Mouse (Mus musculus): Measurements from ENCODE around the gene 4930432M17Rik. TPM values are rescaled to one million over a fixed set of nuclear protein-coding genes. Genes with fewer than 3 reads are reported as not detected.

The 4930432M17Rik gene
- polyA plus RNA-seq, 1 experiment from 2014 or later = not detected

DNA sequence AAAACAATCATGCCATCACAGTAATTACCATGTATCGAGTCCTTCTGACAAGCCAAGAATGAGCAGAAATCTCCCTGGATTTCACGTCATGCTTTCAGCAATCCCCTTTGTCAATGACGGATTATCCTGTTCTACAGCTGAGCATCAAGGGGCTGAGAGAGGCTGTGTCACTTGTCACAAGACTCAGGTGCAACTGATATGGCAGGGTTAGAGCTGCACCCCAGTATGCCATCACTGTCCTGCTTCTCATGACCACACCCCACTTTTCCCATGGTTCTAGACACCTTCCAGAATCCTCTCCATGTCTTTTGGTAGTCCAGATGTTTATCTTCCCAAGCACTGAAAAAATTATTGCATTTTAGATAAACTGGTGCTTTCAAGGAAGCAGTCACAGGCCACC, 8.9 kb downstream of the 4930432M17Rik start:
- no peak for ATAC-seq
- Histone ChIP-seq H3K27me3 (replicated peaks) (peaks cover 4% of the 10 kb centered on the region; the same call in 1 of the 2 replicates), H3K9ac (no peak overlapping the region), H3K9me3 (replicated peaks) (no peaks in the 10 kb centered on the region), H3K36me3 (no peaks in the 10 kb centered on the region), H3K4me2 (no peak overlapping the region), H3K4me1 (no peaks in the 10 kb centered on the region), H3K4me3 (no peak overlapping the region), H3K27ac (no peak overlapping the region)
- 63% methylated on average over 3 of the region's 3 CpGs for WGBS (ENCODE audit: insufficient replicate concordance)

DNA sequence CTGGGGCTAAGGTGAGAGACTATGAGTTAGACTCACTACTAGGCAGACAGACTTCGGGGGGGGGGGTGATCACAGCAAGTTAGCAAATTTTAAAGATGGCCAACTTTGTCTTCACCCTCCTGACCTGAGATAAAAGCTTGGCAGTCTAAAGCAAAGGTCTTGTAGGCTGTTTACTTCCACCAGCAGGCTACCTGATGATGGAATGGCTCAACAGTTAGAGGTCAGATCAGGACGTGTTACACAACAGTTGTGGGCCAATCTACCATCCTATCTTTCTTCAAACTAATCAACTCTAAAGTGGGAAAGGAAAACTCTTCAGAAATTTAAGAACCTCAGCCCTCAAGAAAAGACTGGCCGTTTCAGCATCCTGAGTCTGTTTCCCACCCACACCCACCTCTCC, 9.6 kb downstream of the 4930432M17Rik start:
- H3K9me3 ChIP-seq (replicated peaks) = no peaks in the 10 kb centered on the region
- H3K4me1 ChIP-seq = no peaks in the 10 kb centered on the region
- no peaks in the 10 kb centered on the region for H3K36me3 ChIP-seq
- no peak overlapping the region for H3K27ac ChIP-seq
- H3K4me3 ChIP-seq = no peak overlapping the region
- no peak overlapping the region for H3K4me2 ChIP-seq
- ATAC-seq = no peak
- WGBS (ENCODE audit: insufficient replicate concordance) = 42% methylated on average over 3 of the region's 3 CpGs
- peaks cover 4% of the 10 kb centered on the region; the same call in 1 of the 2 replicates for H3K27me3 ChIP-seq (replicated peaks)
- no peak overlapping the region for H3K9ac ChIP-seq

DNA sequence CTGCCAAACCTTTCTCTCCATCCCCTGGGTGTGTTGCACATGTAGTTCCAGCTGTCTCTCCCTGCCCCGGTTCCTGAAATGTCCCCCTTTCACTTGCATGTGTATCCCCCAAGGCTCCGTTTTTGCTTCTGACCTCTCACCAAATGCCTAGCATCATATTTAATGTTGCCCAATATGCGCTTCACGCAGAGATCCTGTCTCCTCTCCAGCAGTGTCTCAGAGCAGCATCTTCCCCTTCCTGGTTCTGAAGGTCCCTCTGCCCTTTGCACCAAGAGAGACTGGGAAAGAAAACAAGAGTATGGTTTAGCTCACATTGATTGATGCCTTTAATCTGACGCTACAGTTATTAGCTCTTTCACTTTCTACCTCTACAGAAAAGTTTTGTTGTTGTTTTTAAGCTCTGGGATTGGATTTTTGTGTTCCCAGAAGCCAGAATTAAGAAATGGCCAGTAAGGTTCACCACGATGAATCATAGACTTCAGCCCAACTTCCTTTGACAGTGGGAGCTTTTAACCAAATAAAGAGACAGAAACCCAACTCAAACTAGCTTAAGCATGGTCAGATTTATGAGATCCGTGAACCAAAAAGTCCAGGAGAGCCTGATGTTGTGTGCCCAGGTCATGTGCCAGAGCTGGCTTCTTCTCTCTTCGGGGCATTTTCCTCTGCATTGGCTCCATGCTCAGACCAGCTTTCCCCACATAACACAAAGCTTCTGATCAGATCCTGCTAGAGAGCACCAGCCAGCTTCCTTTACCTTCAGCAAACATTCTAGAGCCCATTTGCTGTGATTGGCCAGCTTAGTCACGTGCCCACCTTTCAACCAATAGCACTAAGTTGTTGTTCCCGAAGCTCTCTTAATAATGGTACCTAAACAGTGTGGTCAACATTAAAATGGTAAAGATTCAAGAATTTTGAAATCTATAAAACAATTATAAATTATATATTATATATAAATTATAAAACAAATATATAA, 12.2 kb downstream of the 4930432M17Rik start:
- Histone ChIP-seq H3K4me2 (no peak overlapping the region), H3K4me1 (no peaks in the 10 kb centered on the region), H3K4me3 (no peak overlapping the region), H3K27ac (no peak overlapping the region), H3K27me3 (replicated peaks) (peaks cover 4% of the 10 kb centered on the region; the same call in 1 of the 2 replicates), H3K9ac (no peak overlapping the region), H3K9me3 (replicated peaks) (no peaks in the 10 kb centered on the region), H3K36me3 (no peaks in the 10 kb centered on the region)
- ATAC-seq = no peak
- 65% methylated on average over 10 of the region's 10 CpGs for WGBS (ENCODE audit: insufficient replicate concordance)

DNA sequence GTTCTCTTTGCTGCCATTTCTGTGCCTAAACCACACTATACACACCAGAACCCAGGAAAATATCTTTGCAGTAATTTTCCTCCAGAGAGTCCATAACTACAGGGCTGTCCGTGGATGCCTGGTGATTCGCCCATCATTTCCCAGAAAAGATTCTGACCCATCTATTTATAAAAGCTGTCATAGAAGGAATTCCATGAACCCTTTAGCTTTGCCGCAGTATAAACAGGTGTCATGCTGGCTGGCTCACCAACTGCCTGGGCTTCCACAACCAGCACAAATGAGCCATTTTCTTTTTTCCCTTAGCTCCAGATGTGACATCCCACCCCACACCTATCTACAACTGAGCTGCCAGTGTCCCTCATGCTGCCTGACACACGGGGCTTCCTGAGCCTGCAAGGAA, 14.0 kb downstream of the 4930432M17Rik start:
- no peak for ATAC-seq
- Histone ChIP-seq H3K4me2 (no peak overlapping the region), H3K9ac (no peak overlapping the region), H3K9me3 (replicated peaks) (no peaks in the 10 kb centered on the region), H3K27ac (no peak overlapping the region), H3K36me3 (no peaks in the 10 kb centered on the region), H3K4me1 (peaks cover 7% of the 10 kb centered on the region; the same call in 1 of the 2 replicates), H3K27me3 (replicated peaks) (no peaks in the 10 kb centered on the region; the same call in 1 of the 2 replicates), H3K4me3 (no peak overlapping the region)
- 45% methylated on average over 4 of the region's 4 CpGs for WGBS (ENCODE audit: insufficient replicate concordance)

DNA sequence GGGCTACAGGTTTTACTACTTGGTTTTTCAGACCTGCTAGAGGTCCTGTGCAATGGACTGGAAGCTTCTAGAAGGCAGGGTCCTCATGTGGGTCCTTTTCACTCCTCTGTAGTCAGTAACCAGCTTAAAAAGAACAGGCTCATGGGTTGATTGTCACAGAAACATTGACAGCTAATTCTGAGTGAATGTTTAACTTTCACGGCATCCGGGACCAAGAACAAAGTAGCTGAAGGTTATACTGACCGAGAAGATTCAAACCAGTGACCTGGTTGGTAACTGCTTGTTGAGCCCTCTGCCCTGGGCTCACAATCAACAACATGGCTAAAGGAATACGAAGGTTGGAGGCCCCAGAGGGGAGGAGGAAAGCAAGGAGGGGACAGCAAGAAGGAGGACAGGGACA, 14.4 kb downstream of the 4930432M17Rik start:
- Histone ChIP-seq H3K4me1 (peaks cover 7% of the 10 kb centered on the region; the same call in 1 of the 2 replicates), H3K4me3 (no peak overlapping the region), H3K9ac (no peak overlapping the region), H3K9me3 (replicated peaks) (no peaks in the 10 kb centered on the region), H3K27me3 (replicated peaks) (no peaks in the 10 kb centered on the region), H3K4me2 (no peak overlapping the region), H3K36me3 (no peaks in the 10 kb centered on the region), H3K27ac (no peak overlapping the region)
- ATAC-seq = no peak
- 59% methylated on average over 4 of the region's 4 CpGs for WGBS (ENCODE audit: insufficient replicate concordance)

DNA sequence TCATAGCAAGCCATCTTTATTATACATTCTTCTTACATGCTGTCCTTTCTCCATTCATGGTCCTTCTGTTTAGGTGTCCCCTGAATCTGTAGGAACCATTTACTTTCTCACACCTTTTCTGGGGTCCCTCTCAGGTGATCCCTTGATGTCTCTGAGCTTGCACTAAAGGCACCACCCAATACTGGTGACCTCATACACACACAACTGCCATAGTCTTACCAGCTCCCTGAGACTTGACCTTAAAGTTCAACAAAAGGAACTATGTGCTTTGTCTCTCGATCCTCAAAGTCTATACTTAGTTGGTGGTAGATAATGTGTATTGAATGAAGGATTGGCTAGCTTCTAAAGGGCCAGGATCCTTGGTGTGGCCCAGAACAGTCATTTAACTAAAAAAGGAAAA, 15.4 kb downstream of the 4930432M17Rik start:
- Histone ChIP-seq H3K36me3 (no peaks in the 10 kb centered on the region), H3K27ac (no peak overlapping the region), H3K4me1 (peaks cover 7% of the 10 kb centered on the region; the same call in 1 of the 2 replicates), H3K4me2 (no peak overlapping the region), H3K27me3 (replicated peaks) (no peaks in the 10 kb centered on the region), H3K9ac (no peak overlapping the region), H3K9me3 (replicated peaks) (no peaks in the 10 kb centered on the region), H3K4me3 (no peak overlapping the region)
- no peak for ATAC-seq
- 69% methylated on average over 1 of the region's 1 CpGs for WGBS (ENCODE audit: insufficient replicate concordance)

DNA sequence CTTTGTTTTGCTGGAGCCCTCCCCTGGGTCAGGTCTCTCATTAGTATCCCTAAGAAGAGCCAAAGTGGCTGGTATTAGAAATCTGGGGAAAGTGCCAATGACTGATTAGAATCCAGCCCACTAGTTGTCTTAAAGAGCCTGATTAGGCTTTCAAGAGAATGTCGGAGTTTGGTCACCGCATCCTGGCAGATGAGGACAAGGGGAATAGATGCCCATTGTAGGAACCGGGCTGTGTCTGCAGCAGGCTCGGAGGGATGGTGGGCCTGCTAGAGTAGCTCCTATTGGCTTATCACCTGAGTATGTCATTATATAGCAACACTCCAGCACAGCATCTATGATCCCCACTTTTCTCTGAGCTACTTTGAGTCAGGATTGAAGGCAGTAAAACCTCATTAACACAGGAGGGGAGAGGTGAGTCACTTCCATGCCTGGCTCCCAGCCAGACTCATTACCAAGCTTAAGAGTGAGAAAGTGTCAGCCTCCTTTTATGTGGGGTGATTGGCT, 15.9 kb downstream of the 4930432M17Rik start:
- H3K4me3 ChIP-seq = no peak overlapping the region
- no peak overlapping the region for H3K4me2 ChIP-seq
- peaks cover 7% of the 10 kb centered on the region; the same call in 1 of the 2 replicates for H3K4me1 ChIP-seq
- no peaks in the 10 kb centered on the region for H3K36me3 ChIP-seq
- no peak overlapping the region for H3K27ac ChIP-seq
- no peak for ATAC-seq
- 71% methylated on average over 4 of the region's 4 CpGs for WGBS (ENCODE audit: insufficient replicate concordance)
- no peaks in the 10 kb centered on the region for H3K27me3 ChIP-seq (replicated peaks)
- H3K9me3 ChIP-seq (replicated peaks) = no peaks in the 10 kb centered on the region
- H3K9ac ChIP-seq = no peak overlapping the region

DNA sequence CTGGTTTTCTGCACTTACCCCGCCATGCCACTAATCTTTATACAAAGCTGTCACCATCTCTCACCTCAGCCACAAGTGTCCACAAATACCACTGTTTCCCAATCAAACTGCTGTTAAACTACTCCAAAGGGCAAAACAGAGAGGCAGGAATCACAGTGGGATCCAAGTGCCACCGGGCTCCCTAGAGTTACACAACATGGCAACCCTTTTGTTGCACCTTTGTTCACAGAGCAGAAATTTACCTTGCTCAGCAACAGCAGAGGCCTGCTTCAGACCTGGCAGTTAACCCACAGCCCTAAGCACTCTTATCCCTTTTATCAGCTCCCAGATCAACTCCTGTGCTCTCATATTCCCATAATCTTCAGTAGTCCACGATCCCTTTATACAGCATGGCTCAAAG, 17.2 kb downstream of the 4930432M17Rik start:
- 65% methylated on average over 3 of the region's 3 CpGs for WGBS (ENCODE audit: insufficient replicate concordance)
- Histone ChIP-seq H3K4me3 (no peak overlapping the region), H3K27me3 (replicated peaks) (no peaks in the 10 kb centered on the region), H3K27ac (no peak overlapping the region), H3K9me3 (replicated peaks) (no peaks in the 10 kb centered on the region), H3K9ac (no peak overlapping the region), H3K4me1 (peaks cover 7% of the 10 kb centered on the region; the same call in 1 of the 2 replicates), H3K4me2 (no peak overlapping the region), H3K36me3 (no peaks in the 10 kb centered on the region)
- no peak for ATAC-seq

DNA sequence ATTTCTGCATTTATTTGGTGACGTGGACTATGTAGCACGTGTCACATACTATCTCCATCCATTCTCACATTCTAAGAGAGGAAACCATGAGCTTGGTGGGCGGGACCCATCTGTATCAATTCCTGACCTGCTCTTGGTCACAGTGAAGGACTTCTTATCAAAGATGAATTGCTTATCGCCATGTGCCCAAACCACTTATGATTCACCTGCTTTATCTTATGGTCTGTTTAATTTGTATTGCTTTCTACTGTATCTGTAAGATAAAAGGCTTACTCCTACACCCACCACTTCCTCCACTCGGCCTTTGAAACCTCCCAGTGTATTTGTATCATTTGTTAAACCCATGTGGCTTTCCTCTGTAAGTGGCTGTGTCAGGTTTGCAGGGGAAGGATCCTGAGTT, 18.5 kb downstream of the 4930432M17Rik start:
- H3K4me3 ChIP-seq = no peak overlapping the region
- no peak; the same call in 1 of the 2 replicates for ATAC-seq
- H3K4me2 ChIP-seq = no peak overlapping the region
- H3K36me3 ChIP-seq = no peaks in the 10 kb centered on the region
- H3K27me3 ChIP-seq (replicated peaks) = no peaks in the 10 kb centered on the region
- no peak overlapping the region for H3K9ac ChIP-seq
- no peak overlapping the region for H3K27ac ChIP-seq
- peaks cover 7% of the 10 kb centered on the region; the same call in 1 of the 2 replicates for H3K4me1 ChIP-seq
- no peaks in the 10 kb centered on the region for H3K9me3 ChIP-seq (replicated peaks)
- WGBS (ENCODE audit: insufficient replicate concordance) = 36% methylated on average over 5 of the region's 5 CpGs

DNA sequence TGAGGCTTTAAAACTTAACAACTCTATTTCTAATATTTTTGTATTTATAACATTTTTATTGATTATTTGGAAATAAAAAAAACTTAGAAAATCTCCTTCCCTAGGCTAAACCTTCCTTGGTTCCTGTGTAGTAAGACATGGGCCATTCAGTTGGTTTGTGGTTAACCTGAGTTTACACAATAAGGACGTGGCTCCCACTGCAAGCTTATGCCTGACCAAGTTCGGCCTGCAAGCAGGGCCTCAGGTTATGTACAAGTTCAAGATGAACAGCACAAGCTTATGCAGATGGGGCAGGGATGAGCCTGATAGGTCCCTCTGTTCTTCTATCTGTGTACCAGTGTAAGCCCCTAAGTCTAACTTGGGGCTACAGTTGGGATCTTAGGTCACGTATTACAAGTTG, 19.1 kb downstream of the 4930432M17Rik start:
- H3K36me3 ChIP-seq = no peaks in the 10 kb centered on the region
- H3K9me3 ChIP-seq (replicated peaks) = no peaks in the 10 kb centered on the region
- no peaks in the 10 kb centered on the region for H3K27me3 ChIP-seq (replicated peaks)
- H3K4me2 ChIP-seq = no peak overlapping the region
- WGBS (ENCODE audit: insufficient replicate concordance) = 56% methylated on average over 3 of the region's 3 CpGs
- no peak overlapping the region for H3K4me3 ChIP-seq
- H3K4me1 ChIP-seq = peaks cover 7% of the 10 kb centered on the region; the same call in 1 of the 2 replicates
- ATAC-seq = no peak
- H3K9ac ChIP-seq = no peak overlapping the region
- H3K27ac ChIP-seq = no peak overlapping the region

DNA sequence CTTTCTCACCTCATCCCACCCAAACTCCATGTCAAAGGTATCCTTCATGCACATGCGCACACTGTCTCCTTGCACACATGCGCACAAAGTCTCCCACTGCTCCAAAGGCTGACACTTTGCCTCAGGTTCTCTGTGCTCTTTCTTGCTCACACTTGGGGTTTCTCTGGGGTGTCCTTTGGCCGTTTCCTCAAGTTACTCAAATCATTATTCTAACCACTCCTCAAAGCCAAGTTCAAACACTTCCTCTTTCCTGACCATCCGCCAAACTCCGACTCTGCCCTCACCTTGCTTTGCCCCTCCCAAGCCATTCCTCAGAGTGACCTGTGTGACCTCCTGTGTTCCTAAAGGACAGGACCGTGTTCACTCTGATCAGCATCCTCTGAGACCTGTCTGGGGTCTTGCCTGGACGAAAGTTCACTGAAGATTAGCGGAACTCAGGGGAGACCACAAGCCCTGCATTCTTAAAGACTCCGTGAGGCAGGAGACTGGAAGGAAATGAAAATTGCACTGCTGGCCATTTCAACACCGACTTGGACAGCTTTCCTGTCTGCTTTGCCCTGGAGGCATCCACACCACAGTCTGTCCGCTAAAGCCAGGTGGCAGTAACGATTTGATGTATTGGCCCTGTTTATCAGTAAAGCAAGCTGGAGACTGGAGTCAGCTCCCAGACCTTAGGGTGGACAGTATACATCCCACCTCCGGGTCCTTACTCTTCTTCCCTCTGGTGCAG, 22.6 kb downstream of the 4930432M17Rik start:
- no peak overlapping the region for H3K27ac ChIP-seq

More for the DNA sequence above, 22.6 kb downstream of the 4930432M17Rik start:
- peaks cover 7% of the 10 kb centered on the region; the same call in 1 of the 2 replicates for H3K4me1 ChIP-seq
- 0 out of 2 replicates have a peak, but pooled peaks cover 3% of the 10 kb centered on the region for H3K27me3 ChIP-seq (replicated peaks)
- no peak overlapping the region for H3K4me3 ChIP-seq
- no peaks in the 10 kb centered on the region for H3K36me3 ChIP-seq
- no peak overlapping the region for H3K9ac ChIP-seq
- no peak overlapping the region for H3K4me2 ChIP-seq
- no peaks in the 10 kb centered on the region for H3K9me3 ChIP-seq (replicated peaks)
- 45% methylated on average over 13 of the region's 13 CpGs for WGBS (ENCODE audit: insufficient replicate concordance)
- no peak for ATAC-seq
